Mouse (Mus musculus) cerebellum, adult 11 months (tissue): ENCODE results near the gene Trim31.

ENCODE experiments used
- DNase-seq: peaks from one replicate; pipeline ENCODE4 v3.0.0; 2022

The Trim31 gene

DNA sequence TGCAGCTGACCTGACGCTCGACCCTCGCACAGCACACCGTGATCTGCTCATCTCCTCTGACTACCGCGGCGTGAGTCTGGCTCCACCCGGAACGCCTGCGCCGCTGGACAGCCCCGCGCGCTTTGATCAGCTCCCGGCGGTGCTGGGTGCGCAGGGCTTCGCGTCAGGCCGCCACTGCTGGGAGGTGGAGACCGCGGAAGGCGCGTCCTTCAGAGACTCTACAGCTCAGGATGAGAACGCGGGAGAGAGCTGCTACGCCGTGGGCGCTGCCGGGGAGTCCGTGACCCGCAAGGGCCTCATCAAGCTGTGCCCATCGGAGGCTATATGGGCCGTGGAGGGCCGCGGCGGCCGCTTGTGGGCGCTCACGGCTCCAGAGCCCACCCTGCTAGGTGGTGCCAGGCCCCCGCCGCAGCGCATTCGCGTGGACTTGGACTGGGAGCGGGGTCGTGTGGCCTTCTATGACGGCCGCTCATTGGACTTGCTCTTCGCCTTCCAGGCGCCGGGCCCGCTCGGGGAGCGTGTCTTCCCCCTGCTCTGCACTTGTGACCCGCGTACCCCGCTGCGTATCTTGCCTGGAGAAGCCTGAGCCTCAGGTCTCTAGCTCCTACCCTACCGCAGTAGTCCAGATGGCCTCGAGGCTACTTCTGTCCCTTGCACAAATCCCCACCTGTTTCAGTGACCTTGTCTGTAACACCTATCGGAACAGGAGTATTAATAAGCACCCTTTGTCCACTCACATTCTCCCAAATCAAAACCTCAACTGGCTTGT lies 49.3 kb downstream of the Trim31 start:
- DNase-seq, result peak; percentile 58

DNA sequence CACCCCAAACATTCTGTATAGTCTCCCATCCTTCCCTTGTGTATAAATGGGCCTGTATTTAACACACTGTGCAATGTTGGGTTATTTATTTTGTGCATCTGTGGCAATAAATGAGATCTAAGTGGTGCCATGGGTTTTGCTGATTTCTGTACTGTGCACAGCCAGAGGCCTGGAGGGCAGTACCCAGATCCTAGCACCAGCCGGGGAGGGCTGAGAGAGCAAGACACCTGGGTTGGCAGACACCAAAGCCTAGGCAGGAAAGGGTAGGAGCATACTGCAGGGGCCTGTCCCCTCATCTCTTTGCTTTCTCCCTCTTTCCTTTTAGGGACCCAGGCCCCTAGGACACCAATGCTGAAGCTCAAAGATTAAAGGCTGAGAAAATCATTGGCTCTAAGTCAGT lies 50.4 kb downstream of the Trim31 start:
- no peak for DNase-seq

DNA sequence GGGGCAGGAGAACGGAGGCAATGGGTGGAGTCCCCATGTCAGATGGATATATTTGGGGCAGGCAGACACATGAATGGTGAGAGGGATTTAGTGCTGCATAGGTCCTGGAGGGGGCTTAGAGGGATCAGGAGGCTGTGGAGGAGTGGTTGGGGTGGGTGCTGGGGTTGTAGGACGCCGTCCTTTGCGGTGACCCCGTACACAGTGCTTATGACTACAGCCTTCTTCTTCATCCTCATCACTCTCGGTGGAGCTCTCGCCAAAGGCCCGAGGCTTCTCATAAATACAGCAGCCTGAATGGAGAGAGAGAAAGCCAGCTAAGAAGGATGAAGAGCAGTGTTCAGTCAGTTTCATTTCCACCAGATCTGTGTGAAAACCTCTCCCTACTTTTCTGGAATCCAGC lies 51.3 kb downstream of the Trim31 start:
- no peak for DNase-seq

GRCm38 (mm10) chr17:36950981-36951947 lies 53.3 kb downstream of the Trim31 start, which contains the start of gene Ppp1r11:
Ppp1r11 (minus strand) TSS chr17:36951741.
- DNase-seq, result peak; percentile 96

DNA sequence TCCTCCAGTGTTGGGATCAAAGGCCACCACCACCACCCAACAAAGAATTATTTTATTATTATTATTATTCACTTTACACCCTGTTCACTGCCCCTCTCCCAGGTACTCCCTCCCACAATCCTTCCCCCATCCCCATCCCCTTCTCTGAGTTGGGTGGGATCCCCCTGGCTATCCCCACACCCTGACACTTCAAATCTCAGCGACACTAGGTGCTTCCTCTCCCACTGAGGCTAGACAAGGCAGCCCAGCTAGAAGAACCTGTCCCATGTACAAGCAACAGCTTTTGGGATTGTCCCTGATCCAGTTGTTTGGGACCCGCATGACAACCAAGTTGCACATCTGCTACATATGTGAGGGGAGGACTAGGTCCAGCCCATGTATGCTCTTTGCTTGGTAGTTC lies 54.7 kb downstream of the Trim31 start:
- no peak for DNase-seq

DNA sequence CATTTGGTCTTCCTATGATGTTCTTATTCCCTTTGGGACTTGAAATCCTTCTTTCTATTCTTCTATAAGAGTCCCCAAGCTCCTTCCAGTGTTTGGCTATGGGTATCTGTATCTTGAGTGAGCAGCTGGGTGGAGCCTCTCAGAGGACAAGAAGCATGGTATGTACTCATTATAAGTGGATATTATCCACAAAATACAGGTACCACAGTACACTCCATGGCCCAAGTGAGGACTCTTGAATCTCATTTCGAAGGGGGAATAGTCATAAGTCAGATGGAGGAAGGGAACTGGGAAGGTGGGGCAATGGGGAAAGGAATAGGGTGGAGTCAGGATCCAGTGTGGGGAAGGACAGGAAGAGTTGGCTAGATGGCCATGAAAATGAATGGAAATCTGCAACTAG lies 55.1 kb downstream of the Trim31 start:
- no peak for DNase-seq

GRCm38 (mm10) chr17:36957999-36958743 lies 60.3 kb downstream of the Trim31 start, which contains the start of the genes Znrd1 and Znrd1as:
Znrd1 (minus strand) TSS chr17:36958559.
Znrd1as (plus strand) TSS chr17:36958592.
- DNase-seq, result peak; percentile 91

GRCm38 (mm10) chr17:36958884-36959283 lies 61.0 kb downstream of the Trim31 start:
- DNase-seq, result no peak
